Mouse (Mus musculus) liver, postnatal 0 days (tissue): Measurements from ENCODE around the gene Tbc1d2b. TPM values are rescaled to one million over a fixed set of nuclear protein-coding genes. Genes with fewer than 3 reads are reported as not detected.

Source experiments
- ATAC-seq: fragments of 200-750 bp; cut with Nextera tagmentation; 2 replicates; pipeline ENCODE4 v1.8.0; 2017; ENCODE audit warnings: mild to moderate bottlenecking, moderate library complexity
- DNase-seq: peaks from one replicate; pipeline ENCODE4 v3.0.0-alpha.2; 2016
- H3K27ac ChIP-seq: fragments of 300-500 bp; sonication (generic); 2 replicates; pipeline ENCODE4 v1.5.1; 2014; ENCODE audit warnings: antibody characterized with exemption, moderate library complexity, mild to moderate bottlenecking, low read depth
- H3K27me3 ChIP-seq: fragments of 300-500 bp; sonication (generic); 2 replicates; pipeline ENCODE4 v1.6.1; 2014; ENCODE audit warnings: low read length, control low read depth, mixed read lengths; ENCODE audit not compliant: insufficient read depth
- H3K36me3 ChIP-seq: fragments of 300-500 bp; sonication (generic); replicated peaks from 2 replicates; pipeline ENCODE4 v1.6.1; 2014; ENCODE audit warnings: mild to moderate bottlenecking, control low read depth, low read length, moderate library complexity, mixed read lengths; ENCODE audit not compliant: insufficient read depth
- H3K4me1 ChIP-seq: fragments of 300-500 bp; sonication (generic); 2 replicates; pipeline ENCODE4 v1.6.1; 2014; ENCODE audit warnings: antibody characterized with exemption, mild to moderate bottlenecking, control low read depth; ENCODE audit not compliant: insufficient read depth
- H3K4me2 ChIP-seq: fragments of 300-500 bp; sonication (generic); 2 replicates; pipeline ENCODE4 v1.6.1; 2014; ENCODE audit warnings: low read depth, mild to moderate bottlenecking, low read length, moderate library complexity, mixed read lengths
- H3K4me3 ChIP-seq: fragments of 300-500 bp; sonication (generic); 2 replicates; pipeline ENCODE4 v1.5.1; 2014; ENCODE audit warnings: low read depth, low read length
- H3K9ac ChIP-seq: fragments of 300-500 bp; sonication (generic); replicated peaks from 2 replicates; pipeline ENCODE4 v1.6.1; 2014; ENCODE audit warnings: mild to moderate bottlenecking, moderate library complexity
- H3K9me3 ChIP-seq: fragments of 300-500 bp; sonication (generic); 2 replicates; pipeline ENCODE4 v1.6.1; 2016; ENCODE audit warnings: mild to moderate bottlenecking, control low read depth, low read length, mixed read lengths
- CTCF ChIP-seq: sonication (generic); IDR thresholded peaks from 2 replicates; pipeline ENCODE4 v1.5.1; 2016; ENCODE audit warnings: antibody characterized with exemption, low read depth
- EP300 ChIP-seq: IDR thresholded peaks from 2 replicates; pipeline ENCODE4 v1.6.1; 2016; ENCODE audit warnings: antibody characterized with exemption, low read depth, mild to moderate bottlenecking
- WGBS: fragments of 180-500 bp; shearing (Covaris S2); extraction: QIAGEN DNeasy Blood & Tissue Kit; methylation state at CpG from one replicate; pipeline ENCODE4 v1.1.7; 2014; ENCODE audit not compliant: insufficient replicate concordance; 5-methylcytosine and 5-hydroxymethylcytosine counted together
- polyA plus RNA-seq: library from polyadenylated mRNA; unstranded; fragments of >200 nt; fragmentation: Nextera tagmentation; extraction: Ambion mirVana; gene quantifications from 2 replicates; pipeline ENCODE4 v1.2.1, GENCODE M21; 2015

Gene Tbc1d2b
- polyA plus RNA-seq, 1 experiment from 2014 or later, result 6.2 TPM

- ATAC-seq (no peak), DNase-seq (no peak)
- no peak overlapping the region for H3K4me3 ChIP-seq
- no peaks in the 10 kb centered on the region for H3K36me3 ChIP-seq
- no peak overlapping the region for H3K4me2 ChIP-seq
- H3K27me3 ChIP-seq, result no peaks in the 10 kb centered on the region
- WGBS, result 67% methylated on average over 4 of the region's 4 CpGs
- H3K9ac ChIP-seq, result no peak overlapping the region
- H3K27ac ChIP-seq, result peak overlapping the region; percentile 41; the same call in 1 of the 2 replicates
- H3K9me3 ChIP-seq, result no peaks in the 10 kb centered on the region
- no peak for TF ChIP-seq CTCF
- TF ChIP-seq EP300, result no peak
- H3K4me1 ChIP-seq, result peaks cover 10% of the 10 kb centered on the region
Observed at GRCm38 (mm10) chr9:90301081-90301688, 30.6 kb upstream of the Tbc1d2b start.

GRCm38 (mm10) chr9:90297637-90298036 lies 27.0 kb upstream of the Tbc1d2b start:
- H3K4me2 ChIP-seq, result no peak overlapping the region
- TF ChIP-seq CTCF, result no peak
- TF ChIP-seq EP300, result no peak
- no peaks in the 10 kb centered on the region for H3K27me3 ChIP-seq
- no peak overlapping the region for H3K27ac ChIP-seq
- H3K4me1 ChIP-seq, result peaks cover 10% of the 10 kb centered on the region
- no peaks in the 10 kb centered on the region for H3K36me3 ChIP-seq
- no peak for DNase-seq
- no peak overlapping the region for H3K4me3 ChIP-seq
- H3K9me3 ChIP-seq, result no peaks in the 10 kb centered on the region
- H3K9ac ChIP-seq, result no peak overlapping the region
- WGBS, result 45% methylated on average over 1 of the region's 1 CpGs
- peak; percentile 57 for ATAC-seq

- Histone ChIP-seq H3K4me2 (no peak overlapping the region), H3K27ac (no peak overlapping the region), H3K4me1 (no peaks in the 10 kb centered on the region; the same call in 1 of the 2 replicates), H3K27me3 (no peaks in the 10 kb centered on the region), H3K4me3 (no peak overlapping the region), H3K36me3 (no peaks in the 10 kb centered on the region), H3K9ac (no peak overlapping the region), H3K9me3 (no peaks in the 10 kb centered on the region)
- TF ChIP-seq EP300, result no peak
- TF ChIP-seq CTCF, result no peak
- no peak for DNase-seq
- 45% methylated on average over 3 of the region's 3 CpGs for WGBS
- no peak for ATAC-seq
Observed at GRCm38 (mm10) chr9:90293641-90294398, 23.2 kb upstream of the Tbc1d2b start.

- H3K4me1 ChIP-seq, result peaks cover 22% of the 10 kb centered on the region
- H3K27ac ChIP-seq, result no peak overlapping the region
- ATAC-seq (no peak), DNase-seq (no peak)
- H3K36me3 ChIP-seq, result no peaks in the 10 kb centered on the region
- no peak overlapping the region for H3K4me3 ChIP-seq
- no peak for TF ChIP-seq CTCF
- TF ChIP-seq EP300, result no peak
- WGBS, result 70% methylated on average over 3 of the region's 3 CpGs
- H3K9me3 ChIP-seq, result peaks cover 3% of the 10 kb centered on the region; the same call in 1 of the 2 replicates
- no peak overlapping the region for H3K9ac ChIP-seq
- H3K4me2 ChIP-seq, result no peak overlapping the region
- no peaks in the 10 kb centered on the region for H3K27me3 ChIP-seq
Observed at GRCm38 (mm10) chr9:90278397-90278796, 7.8 kb upstream of the Tbc1d2b start.

GRCm38 (mm10) chr9:90277884-90278283 lies 7.3 kb upstream of the Tbc1d2b start:
- TF ChIP-seq EP300 (no peak), CTCF (no peak)
- Histone ChIP-seq H3K9ac (no peak overlapping the region), H3K27ac (no peak overlapping the region), H3K4me2 (no peak overlapping the region), H3K36me3 (no peaks in the 10 kb centered on the region), H3K9me3 (no peaks in the 10 kb centered on the region), H3K27me3 (no peaks in the 10 kb centered on the region), H3K4me1 (peaks cover 22% of the 10 kb centered on the region), H3K4me3 (no peak overlapping the region)
- DNase-seq (no peak), ATAC-seq (no peak)
- 57% methylated on average over 2 of the region's 2 CpGs for WGBS

GRCm38 (mm10) chr9:90276779-90277178 lies 6.2 kb upstream of the Tbc1d2b start:
- WGBS, result 71% methylated on average over 1 of the region's 1 CpGs
- no peak for ATAC-seq
- Histone ChIP-seq H3K9ac (no peak overlapping the region), H3K36me3 (no peaks in the 10 kb centered on the region), H3K4me3 (no peak overlapping the region), H3K27ac (no peak overlapping the region), H3K4me1 (peaks cover 28% of the 10 kb centered on the region), H3K9me3 (no peaks in the 10 kb centered on the region), H3K4me2 (no peak overlapping the region), H3K27me3 (no peaks in the 10 kb centered on the region)
- TF ChIP-seq EP300, result no peak
- no peak for TF ChIP-seq CTCF
- no peak for DNase-seq
